Mouse (Mus musculus) hindbrain, embryonic 14.5 days (tissue): ENCODE measurements around the gene Rgp1. TPM values are rescaled to one million over a fixed set of nuclear protein-coding genes. Genes with fewer than 3 reads are reported as not detected.

ENCODE experiments used
- ATAC-seq: fragments of 200-750 bp; cut with Nextera tagmentation; 2 replicates; pipeline ENCODE4 v1.8.0; 2017; ENCODE audit warnings: moderate number of reproducible peaks, mild to moderate bottlenecking, moderate TSS enrichment, moderate library complexity; ENCODE audit not compliant: low FRiP score
- DNase-seq: peaks from one replicate; pipeline ENCODE4 v3.0.0-alpha.2; 2015; ENCODE audit warnings: low spot score
- H3K27ac ChIP-seq: fragments of 300-500 bp; sonication (generic); 2 replicates; pipeline ENCODE4 v1.5.1; 2014; ENCODE audit warnings: mild to moderate bottlenecking, moderate library complexity
- H3K27me3 ChIP-seq: fragments of 300-500 bp; sonication (generic); 2 replicates; pipeline ENCODE4 v1.6.1; 2014; ENCODE audit warnings: mild to moderate bottlenecking, low read length, mixed read lengths; ENCODE audit not compliant: control insufficient read depth, insufficient read depth
- H3K36me3 ChIP-seq: fragments of 300-500 bp; sonication (generic); replicated peaks from 2 replicates; pipeline ENCODE4 v1.6.1; 2014; ENCODE audit not compliant: control insufficient read depth, insufficient read depth
- H3K4me1 ChIP-seq: fragments of 300-500 bp; sonication (generic); replicated peaks from 2 replicates; pipeline ENCODE4 v1.6.1; 2014; ENCODE audit warnings: antibody characterized with exemption, low read length, mixed read lengths; ENCODE audit not compliant: control insufficient read depth, insufficient read depth
- H3K4me2 ChIP-seq: fragments of 300-500 bp; sonication (generic); replicated peaks from 2 replicates; pipeline ENCODE4 v1.6.1; 2014; ENCODE audit warnings: mild to moderate bottlenecking, moderate library complexity
- H3K4me3 ChIP-seq: fragments of 300-500 bp; sonication (generic); replicated peaks from 2 replicates; pipeline ENCODE4 v1.5.1; 2014; ENCODE audit warnings: mild to moderate bottlenecking, low read length
- H3K9ac ChIP-seq: fragments of 300-500 bp; sonication (generic); 2 replicates; pipeline ENCODE4 v1.6.1; 2014
- H3K9me3 ChIP-seq: fragments of 300-500 bp; sonication (generic); 2 replicates; pipeline ENCODE4 v1.6.1; 2016; ENCODE audit warnings: low read length; ENCODE audit not compliant: control insufficient read depth
- WGBS: fragments of 180-500 bp; shearing (Covaris S2); extraction: QIAGEN DNeasy Blood & Tissue Kit; methylation state at CpG from one replicate; pipeline ENCODE4 v1.1.7; 2014; 5-methylcytosine and 5-hydroxymethylcytosine counted together
- polyA plus RNA-seq: library from polyadenylated mRNA; unstranded; fragments of >200 nt; fragmentation: Nextera tagmentation; extraction: Ambion mirVana; gene quantifications from 2 replicates; pipeline ENCODE4 v1.2.1, GENCODE M21; 2014

Rgp1 gene
- polyA plus RNA-seq, 1 experiment from 2014 or later, result 25.2 TPM

DNA sequence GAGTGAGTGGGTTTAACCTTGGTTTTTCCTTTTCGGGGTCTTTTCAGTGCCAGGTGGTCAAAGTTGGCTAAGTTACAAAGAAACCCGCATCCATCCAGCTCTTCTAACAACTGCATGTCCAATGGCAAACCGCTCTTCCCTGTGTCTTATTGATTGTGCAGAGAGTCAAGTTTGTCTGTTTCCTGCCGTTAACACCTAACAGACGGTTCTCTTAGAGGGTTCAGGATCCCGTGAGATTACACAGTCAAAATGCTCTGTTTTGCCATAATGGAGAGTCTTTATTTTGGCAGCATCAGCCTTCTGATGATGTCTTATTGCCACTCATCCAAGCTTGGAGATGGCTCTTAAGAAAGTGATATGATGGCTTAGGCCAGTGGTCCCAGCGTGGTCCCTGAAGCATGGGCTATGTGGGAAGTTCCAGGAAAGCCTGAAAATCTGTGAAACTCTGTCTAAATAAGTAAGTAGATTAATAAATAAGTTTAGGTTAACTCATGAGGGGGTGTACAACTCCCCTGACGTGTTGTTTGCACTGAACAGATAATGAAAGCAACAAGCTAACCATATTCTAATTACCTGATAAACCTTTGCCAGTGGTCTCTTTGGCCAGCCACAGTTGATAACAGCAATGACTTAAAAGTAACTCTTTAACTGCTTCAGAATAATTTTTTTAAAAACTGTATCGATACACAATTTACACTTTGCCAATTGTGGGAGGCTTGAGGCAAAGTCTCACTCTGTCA lies 21.9 kb downstream of the Rgp1 start:
- no peak for DNase-seq
- Histone ChIP-seq H3K9ac (no peak overlapping the region), H3K4me1 (no peaks in the 10 kb centered on the region), H3K27ac (no peak overlapping the region), H3K36me3 (no peaks in the 10 kb centered on the region), H3K4me2 (no peak overlapping the region), H3K4me3 (no peak overlapping the region), H3K27me3 (no peaks in the 10 kb centered on the region), H3K9me3 (no peaks in the 10 kb centered on the region)
- no peak for ATAC-seq
- 85% methylated on average over 9 of the region's 9 CpGs for WGBS

DNA sequence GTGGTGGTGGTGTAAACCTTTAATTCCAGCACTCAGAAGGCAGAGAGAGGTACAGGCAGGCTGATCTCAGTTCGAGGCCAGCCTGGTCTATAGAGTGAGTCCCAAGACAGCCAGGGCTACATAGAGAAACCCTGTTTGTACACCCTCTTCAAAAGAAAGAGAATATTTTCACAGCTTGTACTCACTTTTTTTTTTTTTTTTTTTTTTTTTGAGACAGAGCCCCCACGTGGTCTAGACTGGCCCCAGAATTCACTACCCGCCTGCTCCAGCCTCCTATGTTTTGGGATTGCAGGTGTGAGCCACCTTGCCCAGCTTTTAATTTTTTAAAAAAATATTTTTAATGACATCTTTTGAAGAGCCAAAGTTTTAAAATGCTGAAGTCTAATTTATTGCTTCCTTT lies 25.6 kb downstream of the Rgp1 start:
- no peaks in the 10 kb centered on the region for H3K27me3 ChIP-seq
- H3K4me1 ChIP-seq, result no peaks in the 10 kb centered on the region
- no peaks in the 10 kb centered on the region for H3K9me3 ChIP-seq
- H3K4me2 ChIP-seq, result no peak overlapping the region
- WGBS, result 75% methylated on average over 3 of the region's 3 CpGs
- no peak overlapping the region for H3K4me3 ChIP-seq
- no peaks in the 10 kb centered on the region for H3K36me3 ChIP-seq
- no peak overlapping the region for H3K9ac ChIP-seq
- ATAC-seq (no peak), DNase-seq (no peak)
- no peak overlapping the region for H3K27ac ChIP-seq

DNA sequence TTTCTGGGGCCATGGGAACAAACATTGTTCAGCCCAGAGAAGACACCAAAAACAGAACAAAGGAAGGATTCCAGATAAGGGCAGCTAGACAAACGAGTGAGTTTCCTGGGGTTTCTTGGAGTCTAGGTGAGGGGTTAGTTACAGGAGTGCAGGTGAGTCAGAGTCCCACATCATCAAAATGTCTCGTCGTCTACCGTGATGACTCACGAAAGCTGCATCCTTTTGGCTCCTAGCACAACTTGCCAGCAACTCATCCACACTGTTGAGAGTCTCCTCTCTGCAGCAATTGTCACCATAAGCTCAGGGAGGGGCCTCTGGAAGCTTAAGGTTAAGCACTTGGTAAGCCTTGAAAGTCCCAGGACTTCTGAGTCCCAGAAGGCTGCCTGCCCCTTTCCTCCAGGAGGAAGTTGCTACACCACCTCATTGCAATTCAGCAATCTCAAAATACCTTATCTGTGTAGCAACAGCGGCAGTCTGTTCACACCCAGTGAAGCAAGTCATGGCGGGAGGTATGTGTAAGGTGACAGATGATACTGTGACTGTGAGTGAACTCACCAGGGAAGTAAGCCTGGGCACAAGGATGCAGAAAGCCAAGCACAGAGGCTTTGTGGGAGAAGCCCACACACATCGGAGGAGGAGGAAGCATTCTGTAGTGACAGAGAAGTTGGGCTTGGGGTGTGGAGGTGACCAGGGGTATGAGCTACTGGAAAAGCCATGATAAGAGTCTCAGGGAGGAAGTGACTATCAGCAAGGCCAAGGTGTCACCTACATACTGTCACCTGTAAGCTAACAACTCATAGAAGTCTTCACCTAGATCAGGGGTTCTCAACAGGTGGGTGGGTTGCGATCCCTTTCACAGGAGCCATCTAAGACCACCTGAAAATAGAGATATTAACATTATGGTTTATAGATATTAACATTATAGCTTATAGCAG lies 26.5 kb downstream of the Rgp1 start:
- no peaks in the 10 kb centered on the region for H3K27me3 ChIP-seq
- no peaks in the 10 kb centered on the region for H3K4me1 ChIP-seq
- no peak for DNase-seq
- H3K9me3 ChIP-seq, result no peaks in the 10 kb centered on the region
- H3K36me3 ChIP-seq, result no peaks in the 10 kb centered on the region
- H3K4me3 ChIP-seq, result no peak overlapping the region
- no peak overlapping the region for H3K27ac ChIP-seq
- ATAC-seq, result no peak
- no peak overlapping the region for H3K4me2 ChIP-seq
- H3K9ac ChIP-seq, result no peak overlapping the region
- 84% methylated on average over 9 of the region's 9 CpGs for WGBS

DNA sequence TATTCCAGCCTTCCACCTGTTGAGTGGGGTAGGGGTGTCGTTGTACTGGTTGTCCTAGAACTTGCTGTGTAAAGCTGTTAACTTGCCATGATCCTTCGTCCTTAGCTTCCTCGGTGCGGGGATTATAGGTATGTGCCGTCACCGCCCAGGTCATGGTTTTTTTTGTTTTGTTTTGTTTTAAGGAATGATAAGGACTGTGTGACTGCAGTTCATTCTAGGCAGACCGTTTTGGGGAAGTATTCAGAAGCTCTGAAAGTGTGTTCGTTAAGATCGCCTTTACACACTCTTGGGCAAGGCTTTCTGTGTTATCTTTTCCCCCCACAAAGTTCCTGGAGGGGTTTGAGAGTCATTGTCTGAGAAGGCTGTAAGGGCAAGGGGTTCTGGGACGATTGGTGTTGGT lies 34.0 kb downstream of the Rgp1 start:
- no peaks in the 10 kb centered on the region for H3K27me3 ChIP-seq
- H3K4me1 ChIP-seq, result no peaks in the 10 kb centered on the region
- no peak overlapping the region for H3K9ac ChIP-seq
- no peaks in the 10 kb centered on the region for H3K36me3 ChIP-seq
- ATAC-seq (no peak), DNase-seq (no peak)
- WGBS, result 77% methylated on average over 10 of the region's 10 CpGs
- H3K27ac ChIP-seq, result no peak overlapping the region
- no peaks in the 10 kb centered on the region for H3K9me3 ChIP-seq
- H3K4me3 ChIP-seq, result no peak overlapping the region
- no peak overlapping the region for H3K4me2 ChIP-seq

DNA sequence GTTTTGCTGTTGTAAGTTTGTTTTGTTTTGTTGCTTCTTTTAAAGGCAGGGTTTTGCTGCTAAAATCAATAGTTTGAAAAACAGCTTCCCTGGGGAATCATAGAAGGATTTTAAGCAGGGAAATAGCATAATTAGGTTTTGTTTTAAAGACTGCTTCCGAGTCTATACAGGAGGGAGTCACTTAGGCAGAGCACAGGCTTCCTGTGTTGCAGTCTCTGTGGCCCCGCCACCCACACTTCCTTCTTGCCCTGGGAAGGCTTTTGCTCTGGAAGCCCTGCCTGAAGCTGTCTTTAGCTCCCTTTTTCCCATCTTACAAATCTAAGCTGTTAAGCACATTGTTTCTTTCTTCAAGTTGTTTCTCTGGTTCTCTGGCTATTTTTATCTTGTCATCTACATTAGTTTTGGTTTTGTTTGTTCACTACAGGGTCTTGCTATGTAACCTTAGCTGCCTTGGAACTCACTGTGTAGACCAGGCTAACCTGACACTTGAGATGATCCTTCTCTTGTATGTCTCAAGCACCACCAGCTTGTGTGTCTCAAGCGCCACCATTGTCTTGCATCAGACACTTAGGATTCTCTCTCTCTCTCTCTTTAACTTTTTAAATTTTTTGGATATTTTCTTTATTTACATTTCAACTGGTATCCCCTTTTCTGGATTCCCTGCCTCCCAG lies 34.7 kb downstream of the Rgp1 start:
- WGBS, result 62% methylated on average over 3 of the region's 3 CpGs
- H3K27ac ChIP-seq, result no peak overlapping the region
- H3K9ac ChIP-seq, result no peak overlapping the region
- DNase-seq (peak; percentile 20), ATAC-seq (no peak)
- H3K4me3 ChIP-seq, result no peak overlapping the region
- no peaks in the 10 kb centered on the region for H3K4me1 ChIP-seq
- no peaks in the 10 kb centered on the region for H3K27me3 ChIP-seq
- H3K36me3 ChIP-seq, result no peaks in the 10 kb centered on the region
- H3K9me3 ChIP-seq, result no peaks in the 10 kb centered on the region
- H3K4me2 ChIP-seq, result no peak overlapping the region

DNA sequence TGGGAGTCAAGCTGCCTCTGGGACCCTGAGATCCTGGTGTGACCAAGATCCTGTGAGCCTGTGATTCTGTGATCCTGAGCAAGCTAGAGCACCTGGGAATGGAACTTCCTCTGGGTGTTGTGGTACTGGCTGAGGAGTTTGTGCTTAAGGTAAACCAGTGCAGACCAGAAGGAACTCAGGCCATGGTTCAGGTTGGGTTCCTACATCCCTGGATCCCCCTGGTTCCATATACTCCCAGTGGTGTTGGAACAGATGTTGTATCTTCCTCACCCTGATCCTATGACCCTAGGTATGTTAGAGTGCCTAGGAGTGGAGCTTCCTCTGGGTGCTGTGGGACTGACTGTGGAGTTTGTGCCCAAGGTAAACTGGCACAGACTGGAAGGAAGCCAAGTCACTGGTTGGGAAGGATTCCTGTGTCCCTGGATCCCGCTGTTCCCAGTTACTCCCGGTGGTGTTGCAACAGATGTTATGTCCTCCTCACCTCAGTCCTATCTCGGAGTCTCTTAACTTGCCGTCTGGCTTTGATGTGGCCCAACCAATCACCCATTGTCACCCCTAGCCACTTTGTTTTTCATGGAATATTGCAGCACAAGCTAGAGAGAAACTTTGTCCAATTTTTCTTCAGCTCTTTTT lies 41.7 kb downstream of the Rgp1 start:
- WGBS, result 83% methylated on average over 4 of the region's 4 CpGs
- no peaks in the 10 kb centered on the region for H3K27me3 ChIP-seq

DNA sequence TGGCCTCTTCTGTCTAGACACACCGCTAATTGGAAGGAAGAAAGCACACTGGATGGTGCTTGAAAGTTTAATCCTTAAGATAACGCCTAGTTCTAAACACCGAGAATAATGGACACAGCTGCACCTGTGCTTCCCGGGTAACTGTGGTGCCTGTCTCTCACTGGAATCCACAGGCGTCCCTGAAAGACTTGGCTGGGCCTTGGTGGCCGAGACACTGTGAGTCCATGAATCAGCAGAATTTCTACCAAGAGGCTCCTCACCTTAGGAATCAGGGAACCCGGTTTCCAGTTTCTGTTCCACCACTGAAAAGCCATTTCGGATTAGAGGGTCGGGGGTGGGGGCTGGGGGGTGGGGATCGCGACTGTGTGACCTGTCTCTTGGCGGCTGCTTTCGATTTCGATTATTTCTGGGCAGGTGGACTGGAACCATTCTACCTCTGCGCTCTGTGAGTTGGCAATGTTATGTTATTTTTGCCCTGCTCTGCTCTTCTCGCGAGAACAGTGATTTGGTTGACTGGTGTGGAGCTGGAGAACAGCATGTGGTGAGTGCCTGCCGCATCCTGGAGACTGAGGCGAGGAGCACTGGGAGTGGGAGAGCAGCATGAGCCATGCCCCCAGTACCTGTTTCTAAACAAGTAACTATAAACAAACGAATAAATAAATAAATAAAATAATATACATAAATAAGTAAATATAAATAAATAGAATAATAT lies 50.7 kb downstream of the Rgp1 start:
- WGBS, result 43% methylated on average over 20 of the region's 20 CpGs
- no peak overlapping the region for H3K27ac ChIP-seq
- no peaks in the 10 kb centered on the region for H3K36me3 ChIP-seq
- H3K9me3 ChIP-seq, result peaks cover 14% of the 10 kb centered on the region; the same call in 1 of the 2 replicates
- peak; percentile 51 for DNase-seq
- H3K9ac ChIP-seq, result no peak overlapping the region
- H3K4me3 ChIP-seq, result no peak overlapping the region
- H3K4me2 ChIP-seq, result peak overlapping the region; percentile 17
- H3K27me3 ChIP-seq, result no peaks in the 10 kb centered on the region
- ATAC-seq, result no peak
- H3K4me1 ChIP-seq, result peaks cover 40% of the 10 kb centered on the region

More for the DNA sequence above, 41.7 kb downstream of the Rgp1 start:
- no peak overlapping the region for H3K27ac ChIP-seq
- H3K36me3 ChIP-seq, result no peaks in the 10 kb centered on the region
- ATAC-seq (no peak), DNase-seq (no peak)
- H3K4me3 ChIP-seq, result no peak overlapping the region
- H3K9me3 ChIP-seq, result peaks cover 10% of the 10 kb centered on the region; the same call in 1 of the 2 replicates
- H3K4me1 ChIP-seq, result no peaks in the 10 kb centered on the region
- H3K9ac ChIP-seq, result no peak overlapping the region
- H3K4me2 ChIP-seq, result no peak overlapping the region

DNA sequence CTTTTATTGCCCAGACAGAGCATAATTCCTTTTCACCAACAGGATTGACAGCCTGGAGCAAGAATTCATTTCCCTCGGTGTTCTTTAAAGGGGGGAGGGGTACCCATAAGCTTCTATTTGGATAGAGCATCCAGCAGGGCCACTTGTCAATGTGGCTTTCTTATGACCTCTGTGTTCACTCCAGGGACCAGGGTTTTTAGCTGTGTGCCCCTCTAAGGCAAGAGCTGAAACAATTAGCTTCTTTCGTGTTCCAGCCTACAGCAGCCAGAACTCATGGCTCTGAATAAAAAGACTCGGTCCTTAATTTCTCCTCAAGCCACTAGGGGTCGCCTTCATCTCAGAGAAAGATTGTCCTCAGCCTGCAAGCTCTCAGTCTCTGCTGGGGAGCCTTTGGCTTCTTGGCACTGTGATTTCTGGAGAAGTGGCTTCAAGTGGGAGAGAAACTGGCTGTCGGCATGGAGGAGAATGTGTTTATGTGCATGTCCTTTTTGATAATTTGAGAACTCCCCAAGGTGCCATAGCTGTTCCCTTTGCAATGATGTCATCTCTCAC lies 51.6 kb downstream of the Rgp1 start:
- H3K27me3 ChIP-seq, result no peaks in the 10 kb centered on the region
- no peak overlapping the region for H3K4me3 ChIP-seq
- WGBS, result 1% methylated on average over 5 of the region's 5 CpGs
- DNase-seq (peak; percentile 93), ATAC-seq (peak; percentile 67)
- H3K9ac ChIP-seq, result peak overlapping the region; percentile 94; the same call in 1 of the 2 replicates
- peaks cover 6% of the 10 kb centered on the region; the same call in 1 of the 2 replicates for H3K9me3 ChIP-seq
- H3K36me3 ChIP-seq, result no peaks in the 10 kb centered on the region
- peak overlapping the region; percentile 97 for H3K4me2 ChIP-seq
- peaks cover 40% of the 10 kb centered on the region for H3K4me1 ChIP-seq
- peak overlapping the region; percentile 90 for H3K27ac ChIP-seq
